Mouse (Mus musculus): ENCODE data around the gene Abcc10.

Abcc10 gene

GRCm38 (mm10) chr17:46258279-46259053 is 69.7 kb downstream of the Abcc10 start:
- DNase-seq (ENCODE audit: low spot score), result no peak

- no peak for DNase-seq (ENCODE audit: low spot score)
These were observed 73.0 kb downstream of the Abcc10 start for GRCm38 (mm10) chr17:46255147-46255546.

GRCm38 (mm10) chr17:46254106-46254505 is 74.0 kb downstream of the Abcc10 start:
- no peak for DNase-seq (ENCODE audit: low spot score)

GRCm38 (mm10) chr17:46253452-46254084 is 74.6 kb downstream of the Abcc10 start, which contains the start of gene Lrrc73:
Gene Lrrc73, plus strand, starts transcription at chr17:46253531.
- DNase-seq (ENCODE audit: low spot score), result peak; percentile 79

Data from layer of hippocampus, adult 9-10 months (tissue).